Mouse (Mus musculus) lung, embryonic 16.5 days (tissue): ENCODE results near the gene Rnf157. TPM values are rescaled to one million over a fixed set of nuclear protein-coding genes. Genes with fewer than 3 reads are reported as not detected.
A peak's percentile ranks its signal among the peaks of the same experiment; 100 is the strongest.

Experiments
- ATAC-seq: fragments of 200-750 bp; cut with Nextera tagmentation; 2 replicates; pipeline ENCODE4 v1.8.0; 2017; ENCODE audit warnings: low read depth, mild to moderate bottlenecking, moderate library complexity
- H3K27ac ChIP-seq: fragments of 300-500 bp; sonication (generic); 2 replicates; pipeline ENCODE4 v1.5.1; 2014; ENCODE audit warnings: mild to moderate bottlenecking, control low read depth, low read length
- H3K27me3 ChIP-seq: fragments of 300-500 bp; sonication (generic); 2 replicates; pipeline ENCODE4 v1.6.1; 2014; ENCODE audit warnings: low read depth, low read length, mixed read lengths; ENCODE audit not compliant: control insufficient read depth, insufficient read depth
- H3K36me3 ChIP-seq: fragments of 300-500 bp; sonication (generic); 2 replicates; pipeline ENCODE4 v1.6.1; 2014; ENCODE audit warnings: low read length; ENCODE audit not compliant: control insufficient read depth, insufficient read depth
- H3K4me1 ChIP-seq: fragments of 300-500 bp; sonication (generic); replicated peaks from 2 replicates; pipeline ENCODE4 v1.6.1; 2014; ENCODE audit warnings: low read length, mixed read lengths; ENCODE audit not compliant: control insufficient read depth, insufficient read depth
- H3K4me2 ChIP-seq: fragments of 300-500 bp; sonication (generic); 2 replicates; pipeline ENCODE4 v1.6.1; 2014; ENCODE audit warnings: low read depth, low read length, control low read depth
- H3K4me3 ChIP-seq: fragments of 300-500 bp; sonication (generic); 2 replicates; pipeline ENCODE4 v1.5.1; 2014; ENCODE audit warnings: mild to moderate bottlenecking, low read length, control low read depth
- H3K9ac ChIP-seq: fragments of 300-500 bp; sonication (generic); 2 replicates; pipeline ENCODE4 v1.6.1; 2014; ENCODE audit warnings: low read length, control low read depth
- H3K9me3 ChIP-seq: fragments of 300-500 bp; sonication (generic); 2 replicates; pipeline ENCODE4 v1.6.1; 2016; ENCODE audit warnings: low read length; ENCODE audit not compliant: control insufficient read depth
- WGBS: fragments of 180-500 bp; shearing (Covaris S2); extraction: QIAGEN DNeasy Blood & Tissue Kit; methylation state at CpG from one replicate; pipeline ENCODE4 v1.1.7; 2014; 5-methylcytosine and 5-hydroxymethylcytosine counted together
- polyA plus RNA-seq: library from polyadenylated mRNA; unstranded; fragments of >200 nt; fragmentation: Nextera tagmentation; extraction: Ambion mirVana; gene quantifications from 2 replicates; pipeline ENCODE4 v1.2.1, GENCODE M21; 2015

The Rnf157 gene
- polyA plus RNA-seq: 3.5 and 4.0 TPM in 2 replicates

GRCm38 (mm10) chr11:116412904-116413630, at the start of gene Rnf157:
TSS of gene Rnf157 (minus strand) at chr11:116413032.
- Histone ChIP-seq H3K27me3 (no peaks in the 10 kb centered on the region), H3K9ac (peak within 1 kb of the TSS; percentile 79), H3K4me1 (peaks cover 14% of the 10 kb centered on the region), H3K27ac (peak within 1 kb of the TSS; percentile 37; the same call in 1 of the 2 replicates), H3K4me3 (peak within 1 kb of the TSS; percentile 73), H3K36me3 (no peaks in the 10 kb centered on the region), H3K9me3 (no peaks in the 10 kb centered on the region), H3K4me2 (peak within 1 kb of the TSS; percentile 96)
- peak; percentile 96 for ATAC-seq
- WGBS: 2% methylated on average over 57 of the region's 82 CpGs

GRCm38 (mm10) chr11:116459786-116460185, 47.0 kb upstream of the Rnf157 start:
- H3K4me3 ChIP-seq: no peak overlapping the region
- H3K27me3 ChIP-seq: no peaks in the 10 kb centered on the region
- no peak overlapping the region for H3K27ac ChIP-seq
- H3K4me1 ChIP-seq: no peaks in the 10 kb centered on the region
- H3K9me3 ChIP-seq: no peaks in the 10 kb centered on the region
- H3K36me3 ChIP-seq: no peaks in the 10 kb centered on the region
- H3K9ac ChIP-seq: no peak overlapping the region
- WGBS: 63% methylated on average over 4 of the region's 4 CpGs
- H3K4me2 ChIP-seq: no peak overlapping the region
- ATAC-seq: no peak

GRCm38 (mm10) chr11:116456234-116456633, 43.4 kb upstream of the Rnf157 start:
- no peak overlapping the region for H3K9ac ChIP-seq

GRCm38 (mm10) chr11:116453889-116454288, 41.1 kb upstream of the Rnf157 start:
- Histone ChIP-seq H3K4me1 (no peaks in the 10 kb centered on the region), H3K27me3 (no peaks in the 10 kb centered on the region), H3K27ac (no peak overlapping the region), H3K36me3 (no peaks in the 10 kb centered on the region), H3K4me2 (no peak overlapping the region), H3K9ac (no peak overlapping the region), H3K9me3 (no peaks in the 10 kb centered on the region), H3K4me3 (no peak overlapping the region)
- 85% methylated on average over 10 of the region's 10 CpGs for WGBS
- ATAC-seq: 0 out of 2 replicates have a peak, but pooled peaks have one; percentile 28

More at GRCm38 (mm10) chr11:116456234-116456633, 43.4 kb upstream of the Rnf157 start:
- Histone ChIP-seq H3K27me3 (no peaks in the 10 kb centered on the region), H3K4me3 (no peak overlapping the region), H3K9me3 (no peaks in the 10 kb centered on the region), H3K27ac (no peak overlapping the region), H3K4me1 (no peaks in the 10 kb centered on the region), H3K4me2 (no peak overlapping the region), H3K36me3 (no peaks in the 10 kb centered on the region)
- ATAC-seq: no peak
- WGBS: 77% methylated on average over 8 of the region's 8 CpGs

GRCm38 (mm10) chr11:116449341-116449740, 36.5 kb upstream of the Rnf157 start:
- H3K27me3 ChIP-seq: peaks cover 9% of the 10 kb centered on the region; the same call in 1 of the 2 replicates
- no peaks in the 10 kb centered on the region for H3K36me3 ChIP-seq
- H3K27ac ChIP-seq: no peak overlapping the region
- 88% methylated on average over 3 of the region's 3 CpGs for WGBS
- H3K4me2 ChIP-seq: no peak overlapping the region
- no peak overlapping the region for H3K4me3 ChIP-seq
- no peak for ATAC-seq
- peaks cover 6% of the 10 kb centered on the region; the same call in 1 of the 2 replicates for H3K4me1 ChIP-seq
- H3K9ac ChIP-seq: no peak overlapping the region
- no peaks in the 10 kb centered on the region for H3K9me3 ChIP-seq

GRCm38 (mm10) chr11:116447822-116448221, 35.0 kb upstream of the Rnf157 start:
- Histone ChIP-seq H3K27me3 (peaks cover 9% of the 10 kb centered on the region; the same call in 1 of the 2 replicates), H3K27ac (no peak overlapping the region), H3K4me3 (no peak overlapping the region), H3K36me3 (no peaks in the 10 kb centered on the region), H3K4me2 (no peak overlapping the region), H3K4me1 (peaks cover 6% of the 10 kb centered on the region; the same call in 1 of the 2 replicates), H3K9me3 (no peaks in the 10 kb centered on the region), H3K9ac (no peak overlapping the region)
- ATAC-seq: no peak
- WGBS: 63% methylated on average over 5 of the region's 5 CpGs

- Histone ChIP-seq H3K4me1 (peaks cover 6% of the 10 kb centered on the region; the same call in 1 of the 2 replicates), H3K9ac (peak overlapping the region; percentile 59), H3K4me2 (peak overlapping the region; percentile 36), H3K27ac (no peak overlapping the region), H3K9me3 (no peaks in the 10 kb centered on the region), H3K27me3 (peaks cover 9% of the 10 kb centered on the region; the same call in 1 of the 2 replicates), H3K4me3 (no peak overlapping the region), H3K36me3 (no peaks in the 10 kb centered on the region)
- ATAC-seq: no peak; the same call in 1 of the 2 replicates
- 9% methylated on average over 19 of the region's 19 CpGs for WGBS
Observed at GRCm38 (mm10) chr11:116446308-116446887, 33.6 kb upstream of the Rnf157 start.

- H3K36me3 ChIP-seq: no peaks in the 10 kb centered on the region
- 16% methylated on average over 16 of the region's 16 CpGs for WGBS
- ATAC-seq: peak; percentile 75
- H3K4me1 ChIP-seq: peaks cover 6% of the 10 kb centered on the region; the same call in 1 of the 2 replicates
- H3K4me3 ChIP-seq: no peak overlapping the region
- no peak overlapping the region for H3K4me2 ChIP-seq
- H3K9ac ChIP-seq: 0 out of 2 replicates have a peak overlapping the region, but pooled peaks have one; percentile 22
- H3K27ac ChIP-seq: no peak overlapping the region
- peaks cover 9% of the 10 kb centered on the region; the same call in 1 of the 2 replicates for H3K27me3 ChIP-seq
- no peaks in the 10 kb centered on the region for H3K9me3 ChIP-seq
Observed at GRCm38 (mm10) chr11:116445596-116446307, 32.9 kb upstream of the Rnf157 start.

- Histone ChIP-seq H3K4me1 (peaks cover 9% of the 10 kb centered on the region; the same call in 1 of the 2 replicates), H3K4me2 (no peak overlapping the region), H3K27ac (no peak overlapping the region), H3K27me3 (peaks cover 9% of the 10 kb centered on the region; the same call in 1 of the 2 replicates), H3K4me3 (no peak overlapping the region), H3K9ac (no peak overlapping the region), H3K9me3 (no peaks in the 10 kb centered on the region), H3K36me3 (no peaks in the 10 kb centered on the region)
- no peak for ATAC-seq
- WGBS: 81% methylated on average over 6 of the region's 6 CpGs
Observed at GRCm38 (mm10) chr11:116443935-116444334, 31.1 kb upstream of the Rnf157 start.
